Mouse (Mus musculus): ENCODE results near the gene Prkar1a.
"Not testable (repeated sequence)": the region's sequence is repeated elsewhere in the genome, so short reads cannot be mapped to it uniquely, and the experiment has no call there.

Prkar1a gene

GRCm38 (mm10) chr11:109641498-109642222 is 7.5 kb upstream of the Prkar1a start:
- no peak for DNase-seq (ENCODE audit: low spot score in 2 of 2)

DNA sequence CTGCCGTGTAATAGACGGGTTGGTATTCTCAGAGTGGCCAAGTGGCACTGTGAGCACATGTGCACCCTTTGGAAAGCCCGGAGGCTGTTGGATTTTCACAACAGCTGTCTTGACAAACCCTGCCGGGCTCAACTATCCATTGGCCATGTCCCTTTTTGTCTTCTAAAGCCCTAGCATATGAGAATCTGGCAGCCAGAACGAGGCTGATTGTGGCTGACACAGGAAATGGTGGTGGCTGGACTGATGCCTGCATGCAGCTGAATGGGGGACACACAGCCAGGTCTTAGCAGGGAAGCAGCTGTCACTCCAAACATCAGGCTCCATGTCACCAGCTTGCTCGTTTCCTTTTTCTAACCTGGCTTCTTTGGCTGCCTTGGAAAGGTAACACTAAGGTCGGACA is 695 bp upstream of the Prkar1a start:
- peak in 1 of 2 experiments; percentile 17 for DNase-seq (ENCODE audit: low spot score in 2 of 2)

DNA sequence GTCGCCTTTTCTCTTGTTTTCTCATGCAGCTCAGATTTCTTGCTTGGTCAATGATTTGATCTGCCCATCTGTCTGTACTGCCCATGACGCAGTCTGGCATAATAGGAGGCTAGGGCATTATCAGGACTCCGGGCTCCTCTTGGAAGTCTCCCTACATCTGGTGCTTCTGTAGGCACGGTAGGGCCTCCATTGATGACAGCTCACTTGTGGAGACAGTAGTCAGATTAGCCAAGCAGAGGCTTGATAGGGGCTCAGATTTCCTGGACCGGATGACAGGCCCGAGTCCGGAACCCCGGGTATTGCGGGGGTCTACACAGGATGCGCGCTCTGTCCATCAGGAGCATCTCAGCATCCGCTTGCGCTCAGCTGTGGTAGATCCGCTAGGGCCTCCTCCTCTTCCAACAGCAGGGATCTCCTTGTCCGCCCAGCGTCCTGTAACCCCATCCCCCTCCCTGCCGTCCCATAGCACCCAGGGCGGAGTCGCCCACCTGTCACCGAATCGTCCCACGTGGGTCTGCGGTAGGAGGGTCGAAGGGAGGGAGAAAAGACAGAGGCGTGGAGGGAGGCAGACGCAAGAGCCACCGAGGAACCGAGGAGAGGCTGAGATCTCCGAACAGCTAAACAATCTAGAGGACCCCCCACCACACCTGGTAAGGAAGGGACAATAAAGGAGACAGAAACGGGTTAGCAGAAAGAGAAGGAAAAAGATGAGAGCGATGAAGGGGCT is 933 bp downstream of the Prkar1a start:
- peak; percentile 80 to 82 for DNase-seq (ENCODE audit: low spot score in 2 of 2)

- DNase-seq (ENCODE audit: low spot score in 2 of 2), result peak; percentile 86 to 90
Observed at GRCm38 (mm10) chr11:109650788-109651565, 1.8 kb downstream of the Prkar1a start.

DNA sequence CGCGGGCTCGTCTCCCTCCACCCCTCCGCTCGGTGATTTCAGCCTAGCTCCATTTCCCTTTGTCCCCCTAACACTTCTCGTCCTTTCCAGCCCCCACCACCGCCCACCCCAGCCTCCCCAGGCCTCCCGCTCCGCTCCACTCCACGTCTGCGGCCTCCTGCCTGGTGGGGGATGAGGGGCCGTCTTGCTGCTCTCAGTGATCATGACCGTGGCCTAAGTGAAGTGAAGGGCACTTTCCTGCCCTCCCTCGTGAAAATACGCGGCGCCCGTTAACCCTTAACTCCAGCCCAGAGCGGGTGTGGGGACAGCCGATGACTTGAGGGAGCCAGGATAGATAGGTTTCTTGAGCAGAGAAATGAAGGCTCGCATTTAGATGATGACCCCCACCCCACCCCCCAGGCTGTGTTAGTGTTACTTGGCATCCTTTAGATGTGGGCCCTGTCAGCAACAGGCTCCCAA is 2.4 kb downstream of the Prkar1a start:
- DNase-seq (ENCODE audit: low spot score in 2 of 2), result no peak

DNA sequence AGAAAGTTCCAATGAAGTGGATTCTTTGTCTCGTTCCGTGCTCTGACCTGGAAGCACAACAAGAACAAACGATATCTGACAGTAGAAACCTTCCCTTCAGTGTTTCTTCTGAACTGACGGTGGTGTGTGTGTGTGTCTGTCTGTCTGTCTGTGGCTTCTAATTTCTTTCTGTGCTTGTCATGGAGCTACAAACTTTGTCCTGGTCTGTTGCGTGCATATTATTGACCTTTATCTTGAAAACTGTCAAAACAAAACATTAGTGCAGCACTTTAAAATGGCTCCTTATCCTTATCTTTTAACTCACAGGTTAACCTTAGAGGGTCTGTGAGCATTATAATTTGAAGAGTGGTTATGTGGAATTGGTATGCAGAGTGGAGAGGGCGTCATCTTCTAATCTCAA is 3.3 kb downstream of the Prkar1a start:
- DNase-seq (ENCODE audit: low spot score in 2 of 2), result no peak

GRCm38 (mm10) chr11:109653201-109653600 is 4.0 kb downstream of the Prkar1a start:
- DNase-seq (ENCODE audit: low spot score in 2 of 2), result no peak

DNA sequence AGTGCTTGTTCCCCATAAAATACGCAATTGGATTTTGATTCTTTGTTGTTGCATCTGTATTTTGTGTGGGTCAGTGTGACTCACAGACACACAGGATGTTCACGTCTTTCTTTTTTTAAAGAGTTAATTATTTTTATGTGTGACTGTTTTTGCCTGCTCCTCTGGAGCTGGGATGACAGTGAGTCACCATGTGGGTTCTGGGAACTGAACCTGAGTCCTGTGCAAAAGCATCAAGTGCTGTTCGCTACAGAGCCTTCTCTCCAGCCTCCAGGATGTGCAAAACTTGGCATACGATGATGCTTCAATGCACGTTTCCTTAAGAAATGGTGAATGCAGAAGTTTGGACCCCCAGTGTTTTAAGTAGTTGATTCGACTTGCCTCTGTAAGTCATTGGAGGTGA is 5.4 kb downstream of the Prkar1a start:
- DNase-seq (ENCODE audit: low spot score in 2 of 2), result no peak

GRCm38 (mm10) chr11:109656232-109656631 is 7.0 kb downstream of the Prkar1a start:
- no peak for DNase-seq (ENCODE audit: low spot score in 2 of 2)

DNA sequence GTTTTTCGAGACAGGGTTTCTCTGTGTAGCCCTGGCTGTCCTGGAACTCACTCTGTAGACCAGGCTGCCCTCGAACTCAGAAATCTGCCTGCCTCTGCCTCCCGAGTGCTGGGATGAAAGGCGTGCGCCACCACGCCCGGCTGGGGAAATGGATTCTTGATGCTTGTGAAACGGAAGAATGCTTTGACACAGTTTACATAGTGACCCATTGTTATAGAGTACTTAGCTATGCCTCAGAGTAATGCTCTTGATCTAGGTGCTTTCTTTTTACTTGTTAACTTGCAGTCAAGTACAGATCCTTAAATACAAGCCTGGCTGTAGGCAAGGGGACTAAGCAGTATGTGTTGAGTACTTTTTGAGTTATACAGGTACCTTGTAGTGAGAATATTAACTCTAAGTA is 11.3 kb downstream of the Prkar1a start:
- not testable (repeated sequence) for DNase-seq (ENCODE audit: low spot score in 2 of 2)

- no peak for DNase-seq (ENCODE audit: low spot score in 2 of 2)
Observed at GRCm38 (mm10) chr11:109664293-109664692, 15.1 kb downstream of the Prkar1a start.

GRCm38 (mm10) chr11:109665424-109665823 is 16.2 kb downstream of the Prkar1a start:
- no peak for DNase-seq (ENCODE audit: low spot score in 2 of 2)

DNA sequence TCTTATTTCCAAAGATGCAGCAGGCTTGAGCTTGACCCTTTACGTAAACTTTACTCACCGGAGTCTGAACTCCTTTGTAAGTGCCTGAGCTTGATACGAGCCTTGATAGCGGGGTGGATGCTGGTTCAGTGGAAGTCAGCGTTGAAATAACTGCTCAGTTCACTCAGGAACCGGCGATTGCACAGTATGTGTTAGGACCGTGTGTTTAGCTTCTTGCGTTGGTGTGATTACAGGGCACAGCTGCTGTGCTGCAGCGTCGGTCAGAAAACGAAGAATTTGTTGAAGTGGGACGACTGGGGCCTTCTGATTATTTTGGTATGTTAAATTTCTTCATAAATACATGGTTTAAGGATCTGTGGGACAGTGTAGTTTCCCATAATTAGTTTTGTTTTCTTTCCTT is 17.2 kb downstream of the Prkar1a start:
- no peak for DNase-seq (ENCODE audit: low spot score in 2 of 2)

- DNase-seq (ENCODE audit: low spot score in 2 of 2), result no peak
Observed at GRCm38 (mm10) chr11:109667371-109667770, 18.2 kb downstream of the Prkar1a start.

DNA sequence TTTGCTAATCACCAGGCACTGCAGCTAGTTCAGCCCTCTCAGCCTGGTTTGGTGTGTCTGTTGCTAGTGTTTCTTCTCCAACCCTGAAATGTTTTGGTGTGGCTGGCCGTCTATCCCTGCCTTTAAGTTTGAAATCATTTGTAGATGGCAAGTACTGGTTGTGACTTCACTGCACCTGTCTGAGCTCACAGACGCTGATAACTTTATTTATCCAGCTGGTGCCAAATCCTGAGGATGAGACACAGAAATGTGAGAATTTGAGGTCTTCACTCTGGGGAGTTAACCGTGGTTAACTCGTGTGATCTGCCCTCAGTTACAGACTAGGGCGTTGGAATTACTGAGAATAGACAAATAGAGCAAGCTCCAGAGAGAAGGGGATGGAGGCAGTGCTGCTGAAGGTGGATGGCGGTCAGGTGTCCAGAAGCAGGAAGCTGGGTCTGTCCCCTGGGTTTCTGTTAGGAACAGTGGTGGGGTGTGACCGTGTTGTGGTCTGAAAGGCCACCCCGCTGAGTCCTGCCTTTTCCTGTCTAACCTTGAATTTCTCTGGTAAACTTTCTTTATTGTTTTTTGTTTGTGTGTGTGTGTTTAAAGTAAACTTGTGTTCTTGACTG is 19.0 kb downstream of the Prkar1a start:
- DNase-seq (ENCODE audit: low spot score in 2 of 2), result no peak

GRCm38 (mm10) chr11:109669149-109669708 is 20.0 kb downstream of the Prkar1a start:
- DNase-seq (ENCODE audit: low spot score in 2 of 2), result no peak

DNA sequence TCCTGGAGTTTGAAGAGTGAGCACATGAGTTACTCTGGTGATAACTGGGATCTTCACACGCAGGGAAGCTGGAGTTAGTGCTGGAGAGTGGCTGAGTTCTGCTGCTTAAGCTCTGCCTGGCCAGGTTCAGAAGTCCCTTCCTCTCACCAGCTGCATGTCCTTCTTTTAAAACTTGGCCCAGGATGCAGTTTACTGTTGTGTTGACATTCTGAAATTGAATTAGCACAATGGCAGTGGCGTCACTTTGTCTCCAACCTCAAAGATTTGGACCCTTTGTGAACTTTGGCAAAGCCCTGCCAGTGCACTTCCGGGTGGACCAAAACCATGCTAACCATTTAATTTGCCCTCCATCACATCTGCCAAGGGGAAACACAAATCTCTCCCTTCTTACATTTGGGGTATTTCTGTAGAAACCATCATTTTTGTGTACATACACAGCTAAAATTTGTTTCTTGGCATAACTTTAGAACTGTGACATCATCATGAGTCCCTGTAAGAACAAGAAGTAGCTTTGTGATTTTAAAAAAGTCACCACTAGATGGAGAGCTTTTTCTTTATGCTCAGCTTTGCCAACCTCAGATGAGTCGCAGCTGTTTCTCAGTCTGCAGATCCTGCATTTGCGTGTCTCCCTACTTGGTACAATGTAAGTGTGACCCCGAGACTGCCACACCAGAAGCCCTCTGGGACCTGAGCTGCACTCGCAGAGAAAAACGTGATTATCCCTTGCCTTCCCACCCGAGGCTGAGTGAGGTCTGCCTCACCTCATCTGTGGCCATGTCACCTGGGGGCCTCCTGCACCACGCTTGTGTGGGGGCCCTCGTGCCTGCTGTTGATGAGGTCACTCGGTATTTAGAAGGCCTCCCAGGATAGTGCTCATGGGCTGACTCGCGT is 21.1 kb downstream of the Prkar1a start:
- DNase-seq (ENCODE audit: low spot score in 2 of 2), result no peak

GRCm38 (mm10) chr11:109671136-109672020 is 22.2 kb downstream of the Prkar1a start:
- DNase-seq (ENCODE audit: low spot score in 2 of 2), result no peak

- no peak for DNase-seq (ENCODE audit: low spot score in 2 of 2)
Observed at GRCm38 (mm10) chr11:109672021-109672324, 22.8 kb downstream of the Prkar1a start.

DNA sequence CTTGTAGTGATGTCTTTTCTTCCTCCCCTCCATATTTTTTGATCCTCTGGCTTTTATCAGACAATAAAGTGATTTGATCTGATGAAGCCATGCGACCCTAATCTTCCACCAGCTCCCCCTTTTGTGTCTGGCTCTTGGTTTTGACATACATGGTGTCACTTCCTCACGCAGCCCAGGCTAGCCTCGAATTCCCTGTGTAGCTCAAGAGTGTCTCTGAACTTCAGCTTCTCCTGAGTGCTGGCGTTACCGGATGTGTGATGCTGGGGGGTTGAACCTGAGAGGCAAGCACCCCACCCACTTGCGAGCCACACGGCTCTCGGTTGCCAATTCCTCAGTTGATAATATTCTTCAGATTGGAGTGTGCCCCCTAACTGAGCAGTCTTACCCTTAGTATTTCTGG is 23.2 kb downstream of the Prkar1a start:
- DNase-seq (ENCODE audit: low spot score in 2 of 2), result no peak
